Mouse (Mus musculus): ENCODE measurements around the gene Haus2. TPM values are rescaled to one million over a fixed set of nuclear protein-coding genes. Genes with fewer than 3 reads are reported as not detected.

Gene Haus2
- polyA plus RNA-seq, 1 experiment from 2014 or later, result 39.3 TPM

DNA sequence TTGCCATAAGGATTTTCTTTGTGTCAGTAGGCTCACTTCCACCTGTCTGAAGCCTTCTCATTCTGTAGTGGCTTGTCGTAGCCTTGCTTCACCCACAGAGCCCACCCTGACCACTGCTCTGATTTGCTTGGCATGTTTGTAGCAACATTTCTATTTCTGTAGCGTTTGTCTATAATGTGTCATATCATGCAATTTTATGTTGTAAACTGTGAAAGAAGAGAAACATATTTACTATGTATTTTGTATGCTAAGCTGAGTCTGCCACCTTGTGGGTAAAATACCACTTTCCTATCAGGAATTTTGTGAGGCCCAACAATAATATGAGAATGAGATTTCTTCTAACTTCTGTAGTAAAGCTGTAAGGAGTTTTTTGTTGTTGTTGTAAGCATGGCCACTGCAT, 61.1 kb downstream of the Haus2 start:
- Histone ChIP-seq H3K9ac (ENCODE audit: low read length) (no peak overlapping the region), H3K27ac (ENCODE audit: low read depth, low read length) (no peak overlapping the region), H3K27me3 (ENCODE audit: control insufficient read depth, insufficient read depth, low read length) (no peaks in the 10 kb centered on the region), H3K4me3 (ENCODE audit: low read depth, low read length) (no peak overlapping the region), H3K36me3 (ENCODE audit: control insufficient read depth, insufficient read depth, low read length) (no peaks in the 10 kb centered on the region), H3K9me3 (ENCODE audit: control insufficient read depth, low read length) (no peaks in the 10 kb centered on the region), H3K4me2 (no peak overlapping the region), H3K4me1 (ENCODE audit: control insufficient read depth, insufficient read depth, low read length) (no peaks in the 10 kb centered on the region)
- ATAC-seq (ENCODE audit: low FRiP score) (no peak), DNase-seq (ENCODE audit: low spot score, missing footprints) (no peak)
- 84% methylated on average over 2 of the region's 2 CpGs for WGBS

Other genes starting within 250 kb of the Haus2 start
- 7.2 and 10.0 TPM in 2 replicates for gene Ganc, start 205.5 kb upstream of the Haus2 start, polyA plus RNA-seq (2014; fragmentation: Nextera tagmentation; extraction: Ambion mirVana)
- gene Tmem87a, start 205.3 kb upstream of the Haus2 start, polyA plus RNA-seq (2014; fragmentation: Nextera tagmentation; extraction: Ambion mirVana), result 8.3 and 8.6 TPM in 2 replicates
- 4.8 and 5.9 TPM in 2 replicates for gene Capn3, start 153.4 kb upstream of the Haus2 start, polyA plus RNA-seq (2014; fragmentation: Nextera tagmentation; extraction: Ambion mirVana)
- 56.2 and 62.4 TPM in 2 replicates for gene Zfp106, start 45.5 kb upstream of the Haus2 start, polyA plus RNA-seq (2014; fragmentation: Nextera tagmentation; extraction: Ambion mirVana)
- 45.6 and 52.3 TPM in 2 replicates for gene Snap23, start 41.7 kb upstream of the Haus2 start, polyA plus RNA-seq (2014; fragmentation: Nextera tagmentation; extraction: Ambion mirVana)
- 31.8 and 35.9 TPM in 2 replicates for gene Lrrc57, start 137 bp downstream of the Haus2 start, polyA plus RNA-seq (2014; fragmentation: Nextera tagmentation; extraction: Ambion mirVana)
- gene Stard9, start 19.7 kb downstream of the Haus2 start, polyA plus RNA-seq (2014; fragmentation: Nextera tagmentation; extraction: Ambion mirVana), result 3.2 and 3.8 TPM in 2 replicates
- 7.2 and 7.6 TPM in 2 replicates for gene Cdan1, start 240.7 kb downstream of the Haus2 start, polyA plus RNA-seq (2014; fragmentation: Nextera tagmentation; extraction: Ambion mirVana)
- 9.5 and 10.3 TPM in 2 replicates for gene Ttbk2, start 241.2 kb downstream of the Haus2 start, polyA plus RNA-seq (2014; fragmentation: Nextera tagmentation; extraction: Ambion mirVana)

Measured in midbrain, embryonic 11.5 days (tissue).